Mouse (Mus musculus) small intestine, adult 2 months (tissue): ENCODE measurements around the gene Megf6.

Experiments
- CTCF ChIP-seq: fragments of 200-500 bp; IDR thresholded peaks from 2 replicates; pipeline ENCODE4 v1.5.1; 2012; ENCODE audit warnings: low read depth, mild to moderate bottlenecking, control low read depth, inconsistent platforms, low read length, moderate library complexity, mixed read lengths; ENCODE audit not compliant: insufficient replicate concordance, insufficient read length; ENCODE audit errors: extremely low read depth
- POLR2A ChIP-seq: fragments of 200-500 bp; IDR thresholded peaks from 2 replicates; pipeline ENCODE4 v1.6.1; 2012; ENCODE audit warnings: low read depth, mild to moderate bottlenecking, control low read depth, inconsistent platforms, low read length, moderate library complexity

DNA sequence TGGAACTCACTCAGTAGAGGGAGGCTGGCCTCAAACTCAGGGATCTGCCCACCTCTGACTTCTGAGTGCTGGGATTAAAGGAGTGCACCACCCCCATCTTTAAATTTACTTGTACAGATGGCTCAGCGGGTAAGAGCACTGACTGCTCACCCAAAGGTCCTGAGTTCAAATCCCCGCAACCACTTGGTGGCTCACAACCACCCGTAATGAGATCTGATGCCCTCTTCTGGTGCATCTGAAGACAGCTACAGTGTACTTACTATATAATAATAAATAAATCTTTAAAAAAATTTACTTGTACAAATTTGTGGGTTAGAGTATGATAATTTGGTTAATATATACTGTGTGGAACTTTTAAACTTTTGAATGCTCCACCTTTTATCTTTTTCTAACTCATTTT, 25.8 kb upstream of the Megf6 start:
- TF ChIP-seq POLR2A = no peak
- no peak for TF ChIP-seq CTCF
